Mouse (Mus musculus): ENCODE data around the gene Astn2.
A peak's percentile ranks its signal among the peaks of the same experiment; 100 is the strongest.

Gene Astn2

GRCm38 (mm10) chr4:65976251-65976650, 428.2 kb downstream of the Astn2 start:
- peak; percentile 13 to 25 for DNase-seq (ENCODE audit: low spot score in 2 of 2)

GRCm38 (mm10) chr4:65972395-65972794, 432.0 kb downstream of the Astn2 start:
- no peak for DNase-seq (ENCODE audit: low spot score in 2 of 2)

GRCm38 (mm10) chr4:65969318-65969717, 435.1 kb downstream of the Astn2 start:
- DNase-seq (ENCODE audit: low spot score in 2 of 2), result no peak

- no peak for DNase-seq (ENCODE audit: low spot score in 2 of 2)
Measured at GRCm38 (mm10) chr4:65964604-65965003, 439.8 kb downstream of the Astn2 start.

GRCm38 (mm10) chr4:65959188-65959759, 445.1 kb downstream of the Astn2 start:
- no peak for DNase-seq (ENCODE audit: low spot score in 2 of 2)

- no peak for DNase-seq (ENCODE audit: low spot score in 2 of 2)
Measured at GRCm38 (mm10) chr4:65958369-65959187, 445.8 kb downstream of the Astn2 start.

- DNase-seq (ENCODE audit: low spot score in 2 of 2), result no peak
Measured at GRCm38 (mm10) chr4:65951918-65952317, 452.5 kb downstream of the Astn2 start.

- DNase-seq (ENCODE audit: low spot score in 2 of 2), result no peak
Measured at GRCm38 (mm10) chr4:65947141-65947649, 457.2 kb downstream of the Astn2 start.

- DNase-seq (ENCODE audit: low spot score in 2 of 2), result no peak
Measured at GRCm38 (mm10) chr4:65946021-65946420, 458.4 kb downstream of the Astn2 start.

- DNase-seq (ENCODE audit: low spot score in 2 of 2), result no peak
Measured at GRCm38 (mm10) chr4:65930901-65931300, 473.5 kb downstream of the Astn2 start.

GRCm38 (mm10) chr4:65920294-65920693, 484.1 kb downstream of the Astn2 start:
- DNase-seq (ENCODE audit: low spot score in 2 of 2), result no peak

GRCm38 (mm10) chr4:65916027-65917008, 488.1 kb downstream of the Astn2 start:
- DNase-seq (ENCODE audit: low spot score in 2 of 2), result no peak

- no peak for DNase-seq (ENCODE audit: low spot score in 2 of 2)
Measured at GRCm38 (mm10) chr4:65912247-65912942, 492.0 kb downstream of the Astn2 start.

- DNase-seq (ENCODE audit: low spot score in 2 of 2), result no peak
Measured at GRCm38 (mm10) chr4:65907660-65908059, 496.8 kb downstream of the Astn2 start.

- no peak for DNase-seq (ENCODE audit: low spot score in 2 of 2)
Measured at GRCm38 (mm10) chr4:65904963-65905362, 499.4 kb downstream of the Astn2 start.

GRCm38 (mm10) chr4:65896092-65897027, 508.1 kb downstream of the Astn2 start:
- DNase-seq (ENCODE audit: low spot score in 2 of 2), result no peak

GRCm38 (mm10) chr4:65888332-65888993, 515.9 kb downstream of the Astn2 start:
- peak in 1 of 2 experiments; percentile 10 for DNase-seq (ENCODE audit: low spot score in 2 of 2)

GRCm38 (mm10) chr4:65886862-65887261, 517.5 kb downstream of the Astn2 start:
- DNase-seq (ENCODE audit: low spot score in 2 of 2), result no peak

GRCm38 (mm10) chr4:65885921-65886320, 518.5 kb downstream of the Astn2 start:
- no peak for DNase-seq (ENCODE audit: low spot score in 2 of 2)
